Mouse (Mus musculus) heart, embryonic 11.5 days (tissue): ENCODE results near the gene Gabbr1. TPM values are rescaled to one million over a fixed set of nuclear protein-coding genes. Genes with fewer than 3 reads are reported as not detected.

Source experiments
- ATAC-seq: fragments of 200-750 bp; cut with Nextera tagmentation; replicated peaks from 2 replicates; pipeline ENCODE4 v1.8.0; 2017; ENCODE audit warnings: moderate library complexity; ENCODE audit not compliant: insufficient number of reproducible peaks, low FRiP score, low TSS enrichment
- H3K27ac ChIP-seq: fragments of 300-500 bp; sonication (generic); 2 replicates; pipeline ENCODE4 v1.5.1; 2014; ENCODE audit warnings: mild to moderate bottlenecking, low read depth, low read length
- H3K27me3 ChIP-seq: fragments of 300-500 bp; sonication (generic); 2 replicates; pipeline ENCODE4 v1.6.1; 2014; ENCODE audit warnings: mild to moderate bottlenecking, low read length, mixed read lengths; ENCODE audit not compliant: control insufficient read depth, insufficient read depth
- H3K36me3 ChIP-seq: fragments of 300-500 bp; sonication (generic); 2 replicates; pipeline ENCODE4 v1.6.1; 2014; ENCODE audit warnings: mild to moderate bottlenecking, low read length, moderate library complexity, mixed read lengths; ENCODE audit not compliant: control insufficient read depth, insufficient read depth
- H3K4me1 ChIP-seq: fragments of 300-500 bp; sonication (generic); 2 replicates; pipeline ENCODE4 v1.6.1; 2014; ENCODE audit warnings: low read length; ENCODE audit not compliant: control insufficient read depth, insufficient read depth
- H3K4me2 ChIP-seq: fragments of 300-500 bp; sonication (generic); 2 replicates; pipeline ENCODE4 v1.6.1; 2014; ENCODE audit warnings: mild to moderate bottlenecking, moderate library complexity
- H3K4me3 ChIP-seq: fragments of 300-500 bp; sonication (generic); 2 replicates; pipeline ENCODE4 v1.5.1; 2014; ENCODE audit warnings: low read depth, low read length
- H3K9ac ChIP-seq: fragments of 300-500 bp; sonication (generic); 2 replicates; pipeline ENCODE4 v1.6.1; 2014; ENCODE audit warnings: mild to moderate bottlenecking, low read depth, low read length, moderate library complexity
- H3K9me3 ChIP-seq: fragments of 300-500 bp; sonication (generic); replicated peaks from 2 replicates; pipeline ENCODE4 v1.6.1; 2016; ENCODE audit warnings: low read length; ENCODE audit not compliant: control insufficient read depth
- WGBS: fragments of 180-500 bp; shearing (Covaris S2); extraction: QIAGEN DNeasy Blood & Tissue Kit; methylation state at CpG from one replicate; pipeline ENCODE4 v1.1.7; 2014; ENCODE audit not compliant: insufficient replicate concordance; 5-methylcytosine and 5-hydroxymethylcytosine counted together
- polyA plus RNA-seq: library from polyadenylated mRNA; unstranded; fragments of >200 nt; fragmentation: Nextera tagmentation; extraction: Ambion mirVana; gene quantifications from 2 replicates; pipeline ENCODE4 v1.2.1, GENCODE M21; 2014

Gene Gabbr1
- polyA plus RNA-seq, 1 experiment from 2014 or later, result 6.0 TPM

DNA sequence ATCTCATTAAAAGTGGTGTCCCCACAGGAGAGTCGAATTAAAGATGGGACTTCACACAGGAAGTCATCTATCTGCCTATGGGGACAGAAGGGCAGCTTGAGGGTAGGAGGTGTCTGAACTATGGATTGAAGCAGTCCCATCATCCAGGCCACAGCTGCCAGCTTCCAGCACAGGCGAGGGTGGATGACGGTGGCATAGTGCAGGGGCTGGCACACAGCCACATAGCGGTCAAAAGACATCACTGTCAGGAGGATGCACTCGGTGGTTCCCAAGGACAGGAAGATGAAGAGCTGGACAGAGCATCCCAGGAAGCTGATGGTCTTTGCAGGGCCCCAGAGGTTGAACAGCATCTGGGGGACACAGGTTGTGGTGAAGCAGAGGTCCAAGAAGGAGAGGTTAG lies 47.5 kb downstream of the Gabbr1 start:
- H3K4me3 ChIP-seq, result no peak overlapping the region
- 75% methylated on average over 5 of the region's 5 CpGs for WGBS
- no peaks in the 10 kb centered on the region for H3K27me3 ChIP-seq
- no peak overlapping the region for H3K4me2 ChIP-seq
- H3K4me1 ChIP-seq, result no peaks in the 10 kb centered on the region
- ATAC-seq, result no peak
- no peak overlapping the region for H3K27ac ChIP-seq
- H3K9me3 ChIP-seq, result no peaks in the 10 kb centered on the region
- H3K9ac ChIP-seq, result no peak overlapping the region
- no peaks in the 10 kb centered on the region for H3K36me3 ChIP-seq

DNA sequence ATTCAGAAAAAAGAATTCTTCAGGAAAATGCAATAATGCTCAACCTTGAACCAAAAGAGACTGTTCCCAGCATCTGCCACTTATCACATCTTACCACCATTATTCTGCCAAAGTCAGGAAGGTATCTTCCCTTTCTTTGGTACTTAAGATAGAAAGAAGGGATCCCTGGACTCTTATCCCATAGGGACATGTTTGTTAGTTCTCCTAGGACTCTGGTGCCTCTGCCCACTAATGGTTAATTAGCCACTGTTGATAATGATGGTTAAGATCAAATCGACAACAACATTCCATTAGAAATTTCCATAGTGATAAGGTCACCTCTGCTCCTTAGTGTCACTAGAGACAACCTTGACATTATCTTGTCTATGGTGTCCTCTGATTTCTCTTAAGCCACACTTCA lies 52.4 kb downstream of the Gabbr1 start, which contains the start of gene Olfr91:
Gene Olfr91 (minus strand): TSS at position 101 of the 400 bp plus-strand sequence.
- Histone ChIP-seq H3K27ac (no peak within 1 kb of the TSS), H3K27me3 (no peaks in the 10 kb centered on the region), H3K36me3 (no peaks in the 10 kb centered on the region), H3K4me1 (no peaks in the 10 kb centered on the region), H3K4me3 (no peak within 1 kb of the TSS), H3K4me2 (no peak within 1 kb of the TSS), H3K9me3 (no peaks in the 10 kb centered on the region), H3K9ac (no peak within 1 kb of the TSS)
- no peak for ATAC-seq
- WGBS, result 68% methylated on average over 1 of the region's 1 CpGs

DNA sequence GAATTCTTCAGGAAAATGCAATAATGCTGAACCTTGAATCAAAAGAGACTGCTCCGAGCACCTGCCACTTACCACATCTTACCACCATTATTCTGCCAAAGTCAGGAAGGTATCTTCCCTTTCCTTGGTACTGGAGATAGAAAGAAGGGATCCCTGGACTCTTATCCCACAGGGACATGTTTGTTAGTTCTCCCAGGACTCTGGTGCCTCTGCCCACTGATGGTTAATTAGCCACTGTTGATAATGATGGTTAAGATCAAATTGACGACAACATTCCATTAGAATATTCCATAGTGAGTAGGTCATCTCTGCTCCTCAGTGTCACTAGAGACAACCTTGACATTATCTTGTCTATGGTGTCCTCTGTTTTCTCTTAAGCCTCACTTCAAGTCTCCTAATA lies 74.2 kb downstream of the Gabbr1 start, which contains the start of gene Olfr92:
Gene Olfr92 (minus strand): TSS at position 101 of the 400 bp plus-strand sequence.
- Histone ChIP-seq H3K9me3 (no peaks in the 10 kb centered on the region), H3K9ac (no peak within 1 kb of the TSS), H3K4me1 (no peaks in the 10 kb centered on the region), H3K4me2 (no peak within 1 kb of the TSS), H3K36me3 (no peaks in the 10 kb centered on the region), H3K4me3 (no peak within 1 kb of the TSS), H3K27ac (no peak within 1 kb of the TSS), H3K27me3 (no peaks in the 10 kb centered on the region)
- 71% methylated on average over 2 of the region's 2 CpGs for WGBS
- ATAC-seq, result no peak

Other genes with a start within 250 kb of the Gabbr1 start
- gene H2-M10.6, start 233.8 kb upstream of the Gabbr1 start, polyA plus RNA-seq, result not detected in 2 replicates
- 21.4 and 21.9 TPM in 2 replicates for gene Trim26, start 208.8 kb upstream of the Gabbr1 start, polyA plus RNA-seq
- 0.31 and 0.39 TPM in 2 replicates for gene Trim15, start 178.8 kb upstream of the Gabbr1 start, polyA plus RNA-seq
- gene Trim10, start 176.4 kb upstream of the Gabbr1 start, polyA plus RNA-seq, result 28.7 and 32.3 TPM in 2 replicates
- not detected in 2 replicates for gene Trim40, start 155.8 kb upstream of the Gabbr1 start, polyA plus RNA-seq
- not detected in 2 replicates for gene Trim31, start 147.8 kb upstream of the Gabbr1 start, polyA plus RNA-seq
- 0.10 and 0.17 TPM in 2 replicates for gene Rnf39, start 103.0 kb upstream of the Gabbr1 start, polyA plus RNA-seq
- 97.4 and 105 TPM in 2 replicates for gene Ppp1r11, start 94.2 kb upstream of the Gabbr1 start, polyA plus RNA-seq
- 42.9 and 44.1 TPM in 2 replicates for gene Znrd1, start 87.4 kb upstream of the Gabbr1 start, polyA plus RNA-seq
- gene Znrd1as, start 87.4 kb upstream of the Gabbr1 start, polyA plus RNA-seq, result 7.9 and 8.6 TPM in 2 replicates
- gene 2410137M14Rik, start 64.7 kb upstream of the Gabbr1 start, polyA plus RNA-seq, result not detected in 2 replicates
- 0.24 and 0.49 TPM in 2 replicates for gene H2-M5, start 56.4 kb upstream of the Gabbr1 start, polyA plus RNA-seq
- gene Zfp57, start 44.8 kb upstream of the Gabbr1 start, polyA plus RNA-seq, result 66.7 and 70.1 TPM in 2 replicates
- gene Mog, start 22.6 kb upstream of the Gabbr1 start, polyA plus RNA-seq, result 0.25 TPM in 1 of 2 replicates, not detected in the other
- gene Olfr90, start 42.5 kb downstream of the Gabbr1 start, polyA plus RNA-seq, result not detected in 2 replicates
- not detected in 2 replicates for gene Olfr91, start 52.3 kb downstream of the Gabbr1 start, polyA plus RNA-seq
- not detected in 2 replicates for gene Olfr92, start 74.1 kb downstream of the Gabbr1 start, polyA plus RNA-seq
- gene Olfr93, start 115.5 kb downstream of the Gabbr1 start, polyA plus RNA-seq, result not detected in 2 replicates
- gene Ubd, start 147.9 kb downstream of the Gabbr1 start, polyA plus RNA-seq, result not detected in 2 replicates
- gene Olfr94, start 155.0 kb downstream of the Gabbr1 start, polyA plus RNA-seq, result not detected in 2 replicates
- gene Olfr95, start 167.2 kb downstream of the Gabbr1 start, polyA plus RNA-seq, result not detected in 2 replicates
- not detected in 2 replicates for gene Olfr96, start 174.2 kb downstream of the Gabbr1 start, polyA plus RNA-seq
- not detected in 2 replicates for gene Olfr97, start 191.4 kb downstream of the Gabbr1 start, polyA plus RNA-seq
- gene Olfr98, start 217.8 kb downstream of the Gabbr1 start, polyA plus RNA-seq, result not detected in 2 replicates
- 0.55 and 0.72 TPM in 2 replicates for gene H2-M3, start 224.3 kb downstream of the Gabbr1 start, polyA plus RNA-seq
- gene Olfr99, start 237.5 kb downstream of the Gabbr1 start, polyA plus RNA-seq, result not detected in 2 replicates